15 mouse cellular contexts compared by ENCODE assay signal in genomic region chr1:160387446-160387845, GRCm38 (mm10).
"Had no signal": no experiment of that assay in that cellular context is flagged by ENCODE, and none has a peak within 500 bp of the region (broad histone marks: within the 10 kb centered on the region; RNA-seq: fewer than 3 reads in every experiment).

No protein-coding gene starts in this region.

- H3K9me3 ChIP-seq: neural tube, embryonic 13.5 days; neural tube, embryonic 15.5 days; stomach, embryonic 15.5 days had no signal

- H3K9ac ChIP-seq: neural tube, embryonic 13.5 days; neural tube, embryonic 15.5 days; stomach, embryonic 15.5 days had no signal

- H3K27ac ChIP-seq: neural tube, embryonic 13.5 days; neural tube, embryonic 15.5 days; stomach, embryonic 15.5 days; stomach, postnatal 0 days had no signal

- H3K4me3 ChIP-seq: neural tube, embryonic 13.5 days; neural tube, embryonic 15.5 days; stomach, embryonic 15.5 days had no signal

- H3K4me1 ChIP-seq: neural tube, embryonic 13.5 days; neural tube, embryonic 15.5 days; stomach, embryonic 15.5 days had no signal

- H3K36me3 ChIP-seq: neural tube, embryonic 13.5 days; neural tube, embryonic 15.5 days; stomach, embryonic 15.5 days had no signal

- H3K4me2 ChIP-seq: neural tube, embryonic 13.5 days; neural tube, embryonic 15.5 days; stomach, embryonic 15.5 days had no signal

- DNase-seq: retina, postnatal 1 day; right cerebral cortex, adult 18-20 months; right cerebral cortex, postnatal 25 days; right cerebral cortex, postnatal 4 days; spleen, adult 18-20 months; thymus, adult 18-20 months; thymus, adult 2 months; thymus, postnatal 14 days; thymus, postnatal 25 days; thymus, postnatal 36 days; thymus, postnatal 4 days had no signal

- H3K27me3 ChIP-seq: neural tube, embryonic 13.5 days; neural tube, embryonic 15.5 days; stomach, embryonic 15.5 days had no signal
